Mouse (Mus musculus): ENCODE data around the gene Phf21b. TPM values are rescaled to one million over a fixed set of nuclear protein-coding genes. Genes with fewer than 3 reads are reported as not detected.
"Not testable (repeated sequence)": the region's sequence is repeated elsewhere in the genome, so short reads cannot be mapped to it uniquely, and the experiment has no call there.

Phf21b gene
- 1.4 to 3.7 TPM (median 2.9 TPM) in 3 replicates for total RNA-seq (2017)

DNA sequence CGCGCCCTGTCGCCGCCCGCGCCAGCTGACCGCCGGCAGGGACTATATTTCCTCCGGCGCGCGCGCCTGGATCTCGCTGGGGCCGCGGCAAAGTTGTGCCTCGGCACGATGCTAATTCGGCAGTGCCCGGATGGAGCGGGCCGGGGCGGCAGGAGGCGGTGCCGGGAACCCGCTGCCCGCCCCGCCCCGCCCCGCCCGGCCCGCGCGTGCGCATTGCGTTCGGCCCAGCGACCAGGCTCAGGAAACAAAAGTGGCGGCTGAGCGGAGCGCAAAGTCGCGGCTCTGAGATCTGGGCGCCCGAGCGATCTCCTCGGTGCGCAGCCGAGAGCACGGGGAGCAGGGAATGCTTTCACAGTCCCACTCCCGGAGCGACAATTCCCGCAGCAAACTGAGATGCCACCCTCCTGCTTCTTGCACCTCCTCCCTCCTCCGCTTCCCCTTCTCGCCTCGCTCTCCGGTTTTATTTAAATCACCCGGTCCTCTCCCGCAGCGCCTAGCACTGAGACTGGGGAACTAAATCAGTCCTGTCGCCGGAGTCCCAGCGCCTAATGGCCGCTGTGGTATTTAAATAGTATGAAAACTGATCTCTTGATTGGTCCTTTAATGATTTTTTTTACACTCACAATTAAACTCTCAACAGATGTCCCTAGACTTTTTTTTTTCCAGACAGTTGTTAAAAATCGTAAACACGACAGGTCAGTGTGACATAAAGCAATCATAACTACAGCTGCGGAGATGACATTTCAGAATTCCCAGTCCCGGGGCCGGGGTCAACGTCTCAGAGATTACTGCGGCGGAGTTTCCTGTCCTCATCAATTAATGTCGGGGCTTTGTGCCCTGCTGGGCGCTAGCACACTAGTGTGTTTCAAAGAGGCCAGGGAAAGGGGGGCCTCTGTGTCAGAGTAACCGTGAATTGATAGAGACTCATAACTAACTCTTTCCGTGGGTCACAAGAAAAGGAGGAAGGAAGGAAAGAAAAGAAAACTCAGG, at the start of gene Phf21b:
Gene Phf21b (minus strand): TSS at position 44 of the 990 bp plus-strand sequence.
- ATAC-seq (replicated peaks; ENCODE audit: insufficient number of reproducible peaks, low FRiP score, low TSS enrichment, poor library complexity, severe bottlenecking): peak; percentile 70

DNA sequence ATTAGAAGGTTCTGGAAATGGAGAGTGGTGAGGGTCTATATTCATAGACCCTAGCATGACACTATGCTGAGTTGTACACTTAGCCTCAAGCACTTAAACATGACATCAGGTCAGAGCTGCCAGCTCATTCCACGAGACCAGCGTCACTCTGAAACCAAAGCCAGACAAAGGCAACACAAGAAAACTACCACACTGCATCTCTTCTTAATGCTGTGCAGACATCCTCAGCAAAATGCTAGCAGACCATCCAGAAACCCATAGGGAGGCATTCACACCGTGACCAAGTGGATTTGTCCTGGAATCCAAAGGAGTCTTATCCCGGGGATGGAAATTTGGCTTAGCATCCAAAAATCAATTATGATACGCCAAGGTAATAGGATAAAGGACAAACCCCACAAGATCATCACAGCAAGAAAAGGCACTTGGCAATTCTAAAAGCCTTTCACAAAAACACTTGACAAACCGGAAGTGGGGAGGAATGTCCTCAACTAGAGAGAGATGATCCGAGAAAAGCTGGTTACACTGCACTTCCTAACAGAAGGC, 48.1 kb upstream of the Phf21b start:
- ATAC-seq (replicated peaks; ENCODE audit: insufficient number of reproducible peaks, low FRiP score, low TSS enrichment, poor library complexity, severe bottlenecking): no peak

DNA sequence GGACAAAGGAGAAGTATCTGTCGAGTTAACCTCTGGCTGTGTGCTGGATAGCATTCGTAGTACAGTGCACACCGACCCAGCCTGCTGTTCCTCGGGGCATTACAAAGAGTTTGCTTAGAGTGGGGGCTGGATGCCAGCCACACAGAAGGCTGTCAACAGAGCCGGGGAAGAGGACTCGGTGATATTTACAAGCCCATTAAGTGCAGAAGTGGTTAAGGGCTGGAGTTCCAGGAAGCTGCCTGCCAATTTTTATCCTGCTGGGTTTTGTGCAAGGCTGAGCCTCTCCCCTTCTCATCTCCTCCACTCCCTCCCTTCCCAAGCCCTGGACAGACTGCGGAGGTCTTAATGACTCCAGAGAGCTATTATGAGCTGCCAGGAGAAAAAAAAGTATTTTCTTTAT, 42.2 kb upstream of the Phf21b start:
- no peak for ATAC-seq (replicated peaks; ENCODE audit: insufficient number of reproducible peaks, low FRiP score, low TSS enrichment, poor library complexity, severe bottlenecking)

DNA sequence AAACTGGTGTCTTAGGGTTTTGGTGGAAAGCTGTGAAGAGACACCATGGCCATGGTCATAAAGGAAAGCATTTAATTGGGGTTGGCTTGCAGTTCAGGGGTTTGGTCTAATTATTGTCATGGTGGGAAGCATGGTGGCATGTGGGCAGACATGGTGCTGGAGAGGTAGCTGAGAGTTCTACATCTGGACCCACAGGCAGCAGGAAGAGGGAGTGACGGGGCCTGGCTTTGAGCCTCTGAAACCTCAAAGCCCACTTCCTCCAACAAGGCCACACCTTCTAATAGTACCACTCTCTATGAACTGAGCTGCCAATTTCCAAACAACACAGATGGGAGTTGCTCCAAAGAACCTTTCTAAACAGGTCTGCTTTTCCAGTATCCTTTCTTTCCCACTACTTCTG, 40.8 kb upstream of the Phf21b start:
- ATAC-seq (replicated peaks; ENCODE audit: insufficient number of reproducible peaks, low FRiP score, low TSS enrichment, poor library complexity, severe bottlenecking): peak; percentile 66; the same call in 1 of the 2 replicates

DNA sequence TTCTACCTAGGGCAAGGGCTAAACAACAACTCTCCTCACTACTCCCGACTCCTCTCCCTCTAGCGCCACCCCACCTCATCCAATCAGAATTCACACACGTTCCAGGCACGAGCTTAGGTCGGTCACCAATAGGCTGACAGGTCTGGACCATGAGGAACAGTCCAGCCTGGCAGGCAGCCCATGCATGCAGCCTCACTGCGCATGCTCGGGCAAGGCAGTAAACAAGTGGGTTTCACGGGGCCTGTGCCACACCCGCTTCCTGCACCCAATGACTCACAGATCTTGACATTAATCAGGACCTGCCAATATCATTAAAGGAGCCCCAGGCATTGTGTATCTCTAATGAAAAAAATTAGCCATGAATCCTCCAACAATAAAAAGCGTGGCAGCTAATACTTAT, 40.4 kb upstream of the Phf21b start:
- ATAC-seq (replicated peaks; ENCODE audit: insufficient number of reproducible peaks, low FRiP score, low TSS enrichment, poor library complexity, severe bottlenecking): not testable (repeated sequence)

DNA sequence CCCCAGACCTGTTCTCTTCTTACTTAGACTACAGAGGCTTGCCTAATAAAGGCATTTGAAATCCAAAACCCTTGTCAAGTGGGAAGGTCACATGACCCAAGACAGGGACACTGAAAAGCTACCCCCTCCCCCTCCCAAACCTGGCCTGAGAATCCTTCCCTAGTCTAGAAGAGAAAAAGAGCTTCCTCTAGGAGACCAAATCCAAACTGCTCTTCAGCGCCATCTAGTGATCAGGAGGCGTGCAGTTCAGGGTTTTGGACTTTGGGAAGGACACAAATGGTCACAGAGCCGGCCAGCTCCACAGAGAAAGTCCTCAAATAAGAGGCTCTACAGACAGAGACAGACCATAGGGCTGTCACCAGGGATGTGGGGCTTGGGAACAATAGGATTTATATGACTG, 35.8 kb upstream of the Phf21b start:
- 0 out of 2 replicates have a peak, but pooled peaks have one; percentile 50 for ATAC-seq (replicated peaks; ENCODE audit: insufficient number of reproducible peaks, low FRiP score, low TSS enrichment, poor library complexity, severe bottlenecking)

DNA sequence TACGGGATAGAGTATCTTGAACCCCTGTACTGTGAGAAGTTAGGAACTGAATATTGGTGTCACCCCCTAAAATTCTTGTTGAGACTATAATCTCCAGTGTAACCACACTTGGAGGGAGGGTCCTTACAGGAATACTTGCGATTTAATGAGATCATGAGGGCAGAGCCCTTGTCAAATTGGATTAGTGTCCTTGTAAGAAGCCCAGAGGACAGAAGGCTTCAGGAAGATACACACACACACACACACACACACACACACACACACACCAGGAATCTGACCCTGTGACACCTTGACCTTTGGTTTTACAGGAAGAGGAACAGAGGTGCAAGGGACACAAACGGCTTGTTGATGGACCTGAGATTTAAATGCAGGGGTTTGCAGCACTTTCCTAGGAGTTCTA, 35.4 kb upstream of the Phf21b start:
- ATAC-seq (replicated peaks; ENCODE audit: insufficient number of reproducible peaks, low FRiP score, low TSS enrichment, poor library complexity, severe bottlenecking): no peak

DNA sequence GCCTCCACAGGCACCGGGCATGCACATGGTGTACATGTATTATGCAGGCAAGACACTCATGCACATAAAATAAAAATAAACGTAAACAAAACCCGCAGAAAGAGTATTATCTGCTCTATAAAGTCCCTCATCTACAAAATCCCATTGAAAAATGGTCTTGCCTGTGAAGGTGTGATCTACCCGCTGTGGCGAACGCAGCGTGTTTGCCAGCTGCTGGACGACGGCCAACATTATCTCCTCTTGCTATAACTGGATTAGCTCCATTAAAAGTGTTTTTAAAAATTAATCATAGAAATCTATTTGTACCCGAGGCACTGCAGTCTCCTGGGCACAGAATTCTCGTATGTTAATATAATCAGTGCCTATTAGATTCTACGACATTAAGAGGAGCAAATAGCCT, 32.2 kb upstream of the Phf21b start:
- no peak for ATAC-seq (replicated peaks; ENCODE audit: insufficient number of reproducible peaks, low FRiP score, low TSS enrichment, poor library complexity, severe bottlenecking)

DNA sequence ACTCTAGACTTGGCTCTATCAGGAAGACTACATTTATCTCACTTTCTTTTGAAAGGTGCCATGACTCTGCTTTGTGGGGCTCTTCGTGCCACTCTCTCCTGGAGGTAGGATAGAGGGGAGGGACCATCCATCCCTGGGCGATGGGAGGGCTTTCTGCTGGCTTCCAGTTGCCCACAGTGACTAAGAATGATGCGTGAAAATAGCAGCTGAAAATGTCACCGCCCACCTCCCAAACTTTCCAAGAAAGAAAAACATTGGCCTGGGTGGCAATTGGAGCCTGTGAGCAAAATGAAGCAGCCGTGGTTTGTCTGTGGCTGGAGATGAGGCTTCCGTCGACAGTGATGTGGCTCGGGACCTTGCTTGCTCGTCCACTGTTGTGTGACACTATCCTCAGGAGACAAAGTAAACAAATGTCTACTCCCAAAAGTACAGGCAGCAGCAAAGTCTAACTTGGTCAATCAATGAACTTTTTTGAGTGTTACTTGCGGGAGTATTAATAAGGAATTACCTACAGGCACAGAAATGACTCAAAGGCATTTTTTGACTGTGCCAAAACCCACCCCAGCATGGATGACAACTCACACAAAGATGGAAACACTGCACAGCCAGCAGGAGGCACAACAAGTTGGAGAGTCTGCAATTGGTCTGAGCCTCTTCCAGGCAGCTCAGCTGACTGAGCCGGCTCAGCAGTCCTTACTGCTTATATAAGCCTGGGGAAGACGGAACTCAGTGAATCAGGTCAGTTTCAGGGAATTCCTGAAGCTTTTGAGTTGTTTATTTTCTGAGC, 21.4 kb upstream of the Phf21b start:
- no peak for ATAC-seq (replicated peaks; ENCODE audit: insufficient number of reproducible peaks, low FRiP score, low TSS enrichment, poor library complexity, severe bottlenecking)

DNA sequence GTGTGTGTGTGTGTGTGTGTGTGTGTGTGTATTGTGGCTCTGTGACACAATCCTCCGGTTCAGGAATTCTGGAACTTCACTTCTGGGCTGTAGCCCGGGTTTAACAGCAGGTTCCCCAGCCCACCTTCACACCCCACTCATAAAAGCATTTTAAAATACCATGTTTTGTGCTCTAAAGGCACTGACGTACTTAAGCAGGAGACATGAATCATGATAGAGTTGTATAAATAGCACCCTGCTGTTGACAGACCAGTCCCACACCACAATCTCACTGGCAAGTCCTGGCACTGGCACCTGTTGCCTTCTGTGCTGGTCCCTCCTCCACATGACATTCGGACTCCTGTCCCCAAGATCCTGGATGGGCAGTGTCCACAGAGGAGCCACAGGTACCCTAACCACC, 18.0 kb upstream of the Phf21b start:
- no peak for ATAC-seq (replicated peaks; ENCODE audit: insufficient number of reproducible peaks, low FRiP score, low TSS enrichment, poor library complexity, severe bottlenecking)

DNA sequence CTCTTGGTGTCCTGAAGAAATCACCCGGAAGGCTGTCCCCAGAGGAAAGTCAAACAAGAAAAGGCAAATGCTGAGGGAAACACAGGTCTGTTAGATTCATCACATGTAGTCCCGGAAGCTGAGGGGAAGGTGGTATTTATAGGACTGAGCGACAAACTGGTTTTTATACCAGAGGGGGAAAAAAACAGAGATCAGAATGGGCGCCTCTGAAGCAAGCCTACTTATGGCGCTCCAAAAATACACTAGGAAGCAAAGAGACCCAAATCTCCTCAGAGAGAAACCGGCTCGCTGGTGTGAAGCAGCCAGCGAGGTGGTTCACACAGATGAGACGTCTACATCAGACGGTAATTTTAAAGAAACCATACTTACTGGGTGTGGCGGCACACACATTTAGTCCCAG, 17.2 kb upstream of the Phf21b start:
- ATAC-seq (replicated peaks; ENCODE audit: insufficient number of reproducible peaks, low FRiP score, low TSS enrichment, poor library complexity, severe bottlenecking): no peak

DNA sequence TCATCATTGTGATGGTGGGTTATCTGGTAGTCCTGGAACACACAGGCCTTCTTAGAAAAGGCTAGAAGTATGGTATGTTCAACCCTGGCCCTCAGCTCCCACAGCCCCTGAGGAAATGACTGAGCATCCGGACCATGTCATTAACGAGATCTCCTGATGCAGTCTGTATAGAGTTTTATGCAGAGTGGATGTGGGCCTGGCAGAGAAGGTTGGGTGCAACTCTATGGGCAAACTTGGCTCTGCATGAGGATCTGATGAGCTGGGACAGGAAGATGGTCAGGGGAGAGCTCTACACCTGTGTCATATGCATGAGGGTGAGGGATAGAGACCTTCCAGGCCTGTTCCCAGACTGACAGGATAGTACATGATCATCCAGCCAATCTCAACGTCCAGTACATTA, 16.0 kb upstream of the Phf21b start:
- no peak for ATAC-seq (replicated peaks; ENCODE audit: insufficient number of reproducible peaks, low FRiP score, low TSS enrichment, poor library complexity, severe bottlenecking)

DNA sequence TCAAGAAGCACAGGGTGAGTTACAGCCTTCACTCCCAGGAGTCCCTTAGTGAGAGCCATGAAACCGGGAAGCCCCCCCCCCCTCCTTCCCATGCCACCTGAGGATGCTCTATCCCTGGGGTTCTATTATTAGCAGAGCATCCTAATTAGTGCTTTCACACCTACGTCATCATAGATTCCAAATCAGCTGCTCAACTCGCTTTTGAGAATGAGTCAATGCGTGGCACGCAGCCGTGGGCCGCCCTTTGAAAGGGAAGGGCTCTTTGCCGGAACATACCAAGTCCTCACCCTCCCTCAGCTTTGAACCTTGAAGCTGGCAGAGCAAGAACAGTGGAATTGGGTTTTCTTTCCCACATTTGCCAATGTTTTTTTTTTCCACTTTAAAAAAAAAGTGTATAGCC, 6.1 kb upstream of the Phf21b start:
- ATAC-seq (replicated peaks; ENCODE audit: insufficient number of reproducible peaks, low FRiP score, low TSS enrichment, poor library complexity, severe bottlenecking): no peak

DNA sequence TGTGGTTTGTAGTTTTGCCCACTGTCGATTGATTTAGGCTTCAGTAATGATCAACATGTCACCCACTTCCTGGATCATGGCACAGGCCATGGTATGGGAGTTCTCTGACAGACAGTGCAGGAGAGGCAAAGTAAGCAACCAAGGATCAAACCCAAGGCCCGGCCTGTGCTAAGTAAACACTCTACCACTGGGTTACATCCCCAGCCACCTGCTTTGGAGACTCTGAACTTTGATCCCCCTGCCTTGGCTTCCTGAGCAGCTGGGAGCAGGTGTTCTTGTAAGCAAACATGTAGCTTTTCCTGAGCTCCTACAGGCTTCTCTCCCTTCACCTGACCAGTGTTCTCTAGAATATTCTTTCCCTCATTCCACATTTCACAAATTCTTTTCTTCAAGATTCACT, 1.8 kb upstream of the Phf21b start:
- no peak for ATAC-seq (replicated peaks; ENCODE audit: insufficient number of reproducible peaks, low FRiP score, low TSS enrichment, poor library complexity, severe bottlenecking)

DNA sequence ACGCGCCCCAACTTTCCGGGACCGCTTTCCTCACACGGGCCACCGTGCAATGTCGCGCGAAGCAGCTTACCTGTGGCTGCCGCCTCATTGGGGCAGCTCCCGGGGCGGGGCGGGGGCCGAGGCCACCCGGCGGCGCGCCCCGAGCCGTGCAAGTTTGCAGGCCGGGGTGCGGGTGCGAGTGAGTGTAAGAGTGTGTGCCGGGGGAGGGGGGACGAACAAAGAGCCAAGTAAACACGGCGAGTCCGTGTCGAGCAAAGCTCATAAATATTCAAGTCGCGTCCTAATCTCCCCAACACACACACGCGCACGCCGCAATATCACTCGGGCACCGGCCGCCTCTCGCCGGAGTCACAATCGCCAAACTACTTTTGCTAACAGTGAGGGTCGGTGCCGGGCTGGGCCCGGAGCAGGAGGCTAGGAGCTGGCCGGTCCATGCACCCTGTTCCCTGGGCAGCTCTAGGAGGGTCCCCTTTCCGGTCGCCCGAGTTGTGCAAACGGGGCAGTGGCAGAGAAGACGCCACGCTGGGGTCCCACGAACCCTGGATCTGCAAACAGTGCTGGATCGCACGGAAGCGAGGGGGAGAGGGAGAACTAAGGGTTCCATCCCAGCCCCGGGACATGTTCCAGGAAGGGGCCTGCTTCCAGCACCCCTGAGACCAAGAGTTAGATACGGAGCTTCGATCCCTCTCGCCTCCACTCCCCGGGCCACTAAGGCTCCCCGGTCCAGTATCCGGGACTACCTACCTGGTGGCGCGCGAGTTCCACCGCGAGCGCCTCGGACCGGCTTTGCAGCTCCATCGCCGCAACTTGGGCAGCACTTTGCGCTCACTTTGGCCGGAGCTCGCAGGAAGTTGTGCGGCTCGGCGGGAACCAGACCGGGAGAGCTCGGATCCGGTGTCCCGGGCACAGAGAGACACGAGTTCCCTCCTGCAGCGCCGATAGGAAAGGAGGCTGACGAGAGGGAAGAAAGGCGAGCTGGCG, 638 bp downstream of the Phf21b start:
- no peak for ATAC-seq (replicated peaks; ENCODE audit: insufficient number of reproducible peaks, low FRiP score, low TSS enrichment, poor library complexity, severe bottlenecking)

DNA sequence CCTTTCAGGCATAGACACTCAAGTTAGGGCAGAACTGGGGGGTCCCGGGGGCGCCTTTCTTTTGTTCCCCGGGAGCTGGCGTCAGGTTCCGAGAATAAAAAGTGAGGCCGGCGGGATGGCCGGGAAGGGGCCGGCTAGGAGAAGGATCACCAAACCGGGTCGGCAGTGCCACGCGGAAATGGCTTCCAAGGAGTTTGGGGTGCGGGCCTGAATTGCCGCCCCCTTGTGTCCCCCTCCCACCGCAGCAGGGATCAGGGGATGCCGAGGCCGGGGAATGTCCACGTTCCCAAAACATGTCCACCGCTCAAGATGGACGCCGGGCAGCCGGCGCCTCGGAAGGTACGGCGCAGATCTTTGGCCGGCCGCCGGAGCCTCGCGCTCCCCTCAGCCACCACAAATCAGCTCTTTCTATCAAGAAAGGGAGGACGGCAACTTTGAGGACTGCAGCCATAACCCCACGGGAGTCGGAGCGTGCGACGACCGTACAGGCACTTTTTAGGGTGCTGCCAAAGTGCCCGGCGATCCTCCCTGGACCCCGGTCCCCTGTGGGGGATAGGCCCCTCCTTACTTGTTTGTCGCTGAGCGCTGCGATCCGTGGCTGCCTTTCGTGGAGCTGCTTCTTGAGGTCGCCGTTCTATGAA, 1.6 kb downstream of the Phf21b start:
- no peak for ATAC-seq (replicated peaks; ENCODE audit: insufficient number of reproducible peaks, low FRiP score, low TSS enrichment, poor library complexity, severe bottlenecking)

DNA sequence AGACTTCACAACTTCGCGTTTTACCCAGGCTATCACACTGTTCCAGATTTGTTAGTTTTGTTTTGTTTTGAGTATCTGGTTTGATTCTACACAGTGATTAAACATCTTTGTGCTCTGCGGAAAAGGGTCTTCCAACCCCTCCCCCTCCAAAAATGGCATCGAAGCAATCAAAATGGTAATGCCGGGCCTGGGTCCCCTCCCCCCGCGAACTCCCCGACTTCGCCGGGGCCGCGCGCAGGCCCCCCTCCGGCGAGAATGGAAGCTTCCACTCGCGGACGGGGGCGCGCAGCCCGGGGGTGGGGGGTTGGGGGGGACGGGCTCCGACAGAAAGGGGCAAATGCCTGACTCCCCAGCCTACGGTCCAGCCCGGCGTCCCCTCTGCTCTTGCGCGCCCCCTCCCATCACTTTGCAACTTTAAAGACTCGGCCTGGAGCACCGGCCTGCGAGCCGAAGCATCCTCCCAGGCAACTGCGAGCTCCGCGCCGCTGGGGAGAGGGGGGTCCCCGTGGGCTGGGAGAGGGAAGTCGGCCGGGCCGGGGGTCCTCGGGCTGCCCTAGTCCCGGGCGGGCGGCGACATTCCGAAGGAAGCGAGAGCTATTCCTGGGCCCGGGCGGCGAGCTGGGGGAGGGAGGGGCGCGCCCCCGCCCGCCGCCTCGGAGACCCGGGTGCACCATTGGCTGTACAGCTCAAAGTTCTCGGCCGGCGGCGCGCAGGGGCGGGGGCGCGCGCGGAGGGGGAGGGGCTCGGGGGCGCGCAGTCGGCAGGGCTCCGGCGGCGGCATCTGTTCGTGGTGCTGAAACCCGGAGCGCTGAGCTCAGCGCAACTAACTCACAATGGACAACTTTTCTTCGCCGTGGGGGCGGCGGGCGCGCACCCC, 2.4 kb downstream of the Phf21b start:
- no peak for ATAC-seq (replicated peaks; ENCODE audit: insufficient number of reproducible peaks, low FRiP score, low TSS enrichment, poor library complexity, severe bottlenecking)
